Mouse (Mus musculus) left cerebral cortex, adult 2 months (tissue): ENCODE measurements around the gene Cdc37l1. TPM values are rescaled to one million over a fixed set of nuclear protein-coding genes. Genes with fewer than 3 reads are reported as not detected.
"Not testable (repeated sequence)": the region's sequence is repeated elsewhere in the genome, so short reads cannot be mapped to it uniquely, and the experiment has no call there.

Source experiments
- DNase-seq, 2 experiments: peaks; one replicate each; pipeline ENCODE4 v3.0.0; 2021 to 2022; ENCODE audit warnings: low spot score in 2 of 2, mixed read lengths in 1 of 2; ENCODE audit errors: extremely low spot score in 1 of 2
- H3K27ac ChIP-seq: fragments of 200-600 bp; 2 replicates; pipeline ENCODE4 v1.8.1; 2022
- H3K4me3 ChIP-seq: fragments of 200-600 bp; 2 replicates; pipeline ENCODE4 v1.8.1; 2022
- CTCF ChIP-seq: fragments of 200-600 bp; IDR thresholded peaks from 2 replicates; pipeline ENCODE4 v1.8.1; 2022; ENCODE audit warnings: antibody characterized with exemption, mild to moderate bottlenecking, moderate library complexity
- intact Hi-C: fragments of 180-260 bp; cut with DNase I; formaldehyde crosslinking; loops from one replicate; pipeline ENCODE4 v1.15.1; 2025
- total RNA-seq, 2 experiments: library from RNA; stranded (reverse); gene quantifications; 2 replicates each; pipeline ENCODE4 v1.2.3; 2021

Gene Cdc37l1
- total RNA-seq, 2 experiments from 2014 or later: 106 to 110 TPM

DNA sequence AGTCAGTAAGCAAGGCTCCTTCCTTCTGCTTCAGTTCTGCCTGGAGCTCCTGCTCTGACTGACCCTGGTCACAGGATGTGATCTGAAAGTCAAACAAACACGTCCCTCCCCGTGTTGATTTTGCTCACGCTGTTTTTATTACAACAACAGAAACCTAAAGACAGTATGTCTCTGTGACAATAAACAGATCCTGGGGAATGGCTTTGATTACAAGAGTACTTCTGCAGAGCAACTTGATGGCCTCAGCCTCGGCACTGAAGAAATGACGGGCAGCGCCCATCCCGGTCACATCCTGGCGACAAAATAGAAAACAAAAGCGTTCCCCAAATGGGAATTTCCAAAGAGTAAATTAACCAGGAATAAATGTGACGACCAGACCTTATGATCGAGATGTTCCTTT, 19.9 kb upstream of the Cdc37l1 start:
- intact Hi-C loops: no loop called here
- no peak overlapping the region for H3K4me3 ChIP-seq
- TF ChIP-seq CTCF: no peak
- H3K27ac ChIP-seq: peak overlapping the region; percentile 41; the same call in 1 of the 2 replicates
- no peak for DNase-seq

DNA sequence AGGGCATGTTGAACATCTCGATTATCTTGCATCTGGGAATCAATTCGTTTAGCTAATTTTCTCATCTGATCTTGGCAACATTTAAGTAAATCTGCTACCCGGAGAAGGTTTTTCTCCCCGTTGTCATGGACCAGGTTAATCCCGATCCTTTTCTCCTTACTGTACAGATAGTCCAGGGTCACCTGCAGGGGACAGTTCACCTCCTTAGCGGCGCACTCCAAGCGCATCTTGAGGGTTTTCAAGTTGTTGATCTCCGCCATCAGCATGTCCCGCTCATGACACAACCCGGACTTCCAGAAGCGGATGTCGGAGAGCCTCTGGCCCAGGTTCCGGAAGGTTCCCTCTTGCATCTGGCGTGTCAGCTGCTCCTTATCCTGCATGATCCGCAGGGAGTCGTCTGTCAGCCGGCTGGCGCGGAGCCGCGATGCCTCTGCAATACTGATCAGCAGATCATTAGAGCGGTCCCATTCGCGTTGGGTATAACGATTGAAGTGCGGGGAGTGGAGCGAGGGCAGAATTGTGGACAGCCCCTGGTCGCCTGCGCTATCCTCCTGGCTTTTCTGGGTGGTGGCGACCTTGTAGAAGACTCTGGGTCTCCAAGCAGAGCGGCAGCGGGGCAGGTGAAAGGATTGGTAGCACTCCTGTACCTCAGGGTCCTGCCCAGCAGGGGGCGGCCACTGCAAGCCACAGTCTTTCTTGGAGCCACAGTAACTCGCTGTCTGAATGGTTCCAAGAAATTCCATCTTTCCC, 15.1 kb upstream of the Cdc37l1 start:
- intact Hi-C loops: loop anchor here (5.0 kb wide), 2 partner anchors 87 to 198 kb away; no protein-coding TSS in a partner anchor
- peak; percentile 93 for TF ChIP-seq CTCF
- 0 out of 2 replicates have a peak overlapping the region, but pooled peaks have one; percentile 24 for H3K27ac ChIP-seq

DNA sequence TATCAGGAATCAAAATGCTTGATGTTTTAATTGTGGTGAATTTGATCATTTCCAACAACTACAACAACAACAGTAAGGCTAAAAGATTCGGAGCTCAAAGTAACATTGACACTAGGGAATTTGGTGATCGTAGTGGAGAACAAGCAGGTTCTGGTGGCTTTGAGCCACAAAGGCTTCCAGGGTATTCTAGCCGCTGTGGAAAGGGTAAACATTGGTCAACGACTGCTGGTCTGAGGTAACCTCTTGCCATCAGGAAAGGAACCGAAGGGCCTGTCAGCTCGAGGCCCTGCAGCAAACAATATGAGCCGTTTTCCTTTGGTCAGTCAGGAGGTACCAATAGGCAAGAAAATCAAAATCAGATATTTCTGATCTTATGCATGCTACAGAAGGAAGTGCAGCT, 7.5 kb upstream of the Cdc37l1 start:
- TF ChIP-seq CTCF: no peak
- intact Hi-C loops: no loop called here
- DNase-seq: no peak
- no peak overlapping the region for H3K4me3 ChIP-seq
- H3K27ac ChIP-seq: no peak overlapping the region

More for the DNA sequence above, 15.1 kb upstream of the Cdc37l1 start:
- DNase-seq: peak; percentile 79 to 80
- peak overlapping the region; percentile 46 for H3K4me3 ChIP-seq

DNA sequence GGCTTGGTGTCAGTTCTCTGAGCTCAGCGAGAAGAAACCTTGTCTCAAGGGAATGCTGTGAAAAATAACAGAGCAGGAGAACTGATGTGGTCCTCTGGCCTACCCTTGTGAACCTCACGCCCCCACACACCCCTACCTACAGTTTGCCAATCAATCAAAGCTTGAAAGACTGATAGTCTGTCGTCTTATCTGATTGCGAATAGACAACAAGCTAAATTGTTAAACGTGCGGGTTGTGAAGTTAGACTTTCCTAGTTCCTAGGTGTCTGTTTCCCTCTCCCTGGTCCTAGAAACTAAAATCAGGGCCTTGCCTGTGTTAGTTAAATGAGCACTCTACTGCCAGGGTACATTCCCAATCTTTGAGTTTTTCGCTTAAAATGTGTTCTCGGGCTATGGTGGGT, 637 bp upstream of the Cdc37l1 start:
- intact Hi-C loops: no loop called here
- peak overlapping the region; percentile 76 for H3K4me3 ChIP-seq
- peak overlapping the region; percentile 97 for H3K27ac ChIP-seq
- no peak for DNase-seq
- TF ChIP-seq CTCF: no peak

DNA sequence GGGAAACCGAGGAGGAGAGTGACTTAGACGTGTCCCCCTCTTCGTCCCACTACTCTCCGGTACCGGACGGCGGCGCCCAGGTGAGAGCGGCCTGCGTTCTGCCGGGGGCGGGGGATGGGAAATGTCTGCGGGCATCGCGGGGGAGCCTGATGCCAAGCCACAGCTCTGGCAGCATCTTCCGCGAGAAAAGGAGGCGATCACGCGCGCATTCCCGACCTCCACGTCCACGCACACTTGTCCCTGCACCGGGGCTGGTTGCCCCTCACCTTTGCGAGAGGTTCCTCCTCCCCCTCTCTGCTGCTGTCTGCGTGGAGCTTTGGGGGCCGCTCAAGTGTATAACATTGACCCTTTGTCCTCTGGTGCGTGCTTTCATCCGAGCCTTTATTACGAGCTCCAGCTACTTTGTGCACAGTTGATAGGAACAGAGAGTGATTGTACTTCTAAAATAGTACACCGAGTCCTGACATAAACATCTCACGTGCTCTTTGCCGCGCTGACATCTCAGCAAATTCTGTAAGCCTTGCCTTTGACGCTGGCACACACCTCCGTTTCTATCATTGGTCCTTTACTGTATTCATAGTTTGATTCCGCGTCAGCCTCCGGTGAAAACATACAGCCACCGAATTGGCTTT, 554 bp downstream of the Cdc37l1 start:
- TF ChIP-seq CTCF: no peak
- Histone ChIP-seq H3K4me3 (peak overlapping the region; percentile 76), H3K27ac (peak overlapping the region; percentile 97)
- intact Hi-C loops: loop anchor here (1.0 kb wide), 1 partner anchor 58 kb away; no protein-coding TSS in a partner anchor
- no peak for DNase-seq

DNA sequence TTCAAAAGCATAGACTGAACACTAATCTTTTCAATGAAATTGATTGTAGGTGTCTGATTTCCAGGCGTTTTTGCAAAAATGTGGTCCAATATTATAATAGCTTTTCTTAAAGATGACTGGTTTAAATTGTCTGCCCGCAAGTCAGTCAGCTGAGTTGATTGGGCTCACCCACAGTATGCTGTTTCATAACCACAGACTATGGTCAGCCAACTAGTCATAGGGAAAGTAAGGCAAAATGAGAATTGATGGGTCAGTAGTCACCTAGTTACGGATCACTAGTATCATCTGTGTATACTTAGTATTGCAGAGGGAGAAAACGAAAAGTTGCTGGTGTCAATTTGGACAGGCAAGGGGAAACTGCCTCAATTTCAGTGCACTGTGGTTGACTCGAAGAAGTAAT, 1.2 kb downstream of the Cdc37l1 start:
- peak overlapping the region; percentile 97 for H3K27ac ChIP-seq
- peak overlapping the region; percentile 76 for H3K4me3 ChIP-seq
- no peak for DNase-seq
- no peak for TF ChIP-seq CTCF
- intact Hi-C loops: no loop called here

DNA sequence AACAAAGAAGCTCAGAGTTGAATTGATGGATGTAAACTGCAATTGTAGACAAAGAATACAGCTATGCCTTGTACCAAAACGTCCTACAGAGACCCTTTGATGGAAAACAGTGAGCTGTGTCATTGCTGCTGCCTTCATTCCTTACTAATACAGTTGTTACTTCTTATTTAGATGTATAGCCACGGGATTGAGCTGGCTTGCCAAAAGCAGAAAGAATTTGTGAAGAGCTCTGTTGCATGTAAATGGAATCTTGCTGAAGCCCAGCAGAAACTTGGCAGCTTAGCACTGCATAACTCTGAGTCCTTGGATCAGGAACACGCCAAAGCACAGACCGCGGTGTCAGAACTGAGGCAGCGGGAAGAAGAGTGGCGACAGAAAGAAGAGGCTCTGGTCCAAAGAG, 4.7 kb downstream of the Cdc37l1 start:
- no peak for TF ChIP-seq CTCF
- intact Hi-C loops: no loop called here
- peak overlapping the region; percentile 71; the same call in 1 of the 2 replicates for H3K27ac ChIP-seq
- H3K4me3 ChIP-seq: no peak overlapping the region
- peak in 1 of 2 experiments; percentile 18 for DNase-seq

DNA sequence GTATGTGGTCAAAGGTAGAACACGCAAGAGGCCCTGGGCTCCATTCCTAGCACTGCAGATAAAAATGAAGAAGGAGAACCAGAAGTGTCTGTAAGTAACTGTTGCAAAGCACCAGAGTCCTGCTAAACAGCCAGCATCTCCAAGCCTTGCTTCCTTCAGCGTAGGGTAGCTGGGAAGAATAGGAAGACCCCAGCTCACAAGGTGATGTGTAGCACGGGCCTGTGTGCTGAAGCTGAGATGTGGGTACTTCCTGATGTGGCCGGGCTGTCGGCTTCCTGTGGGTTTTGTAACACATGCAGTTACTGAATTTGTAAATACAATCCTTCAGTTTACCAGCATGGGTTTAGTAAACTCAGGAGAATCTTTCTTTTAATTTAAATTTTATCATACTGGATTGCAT, 5.2 kb downstream of the Cdc37l1 start:
- DNase-seq: no peak
- no peak for TF ChIP-seq CTCF
- Histone ChIP-seq H3K4me3 (no peak overlapping the region), H3K27ac (peak overlapping the region; percentile 71; the same call in 1 of the 2 replicates)
- intact Hi-C loops: no loop called here

DNA sequence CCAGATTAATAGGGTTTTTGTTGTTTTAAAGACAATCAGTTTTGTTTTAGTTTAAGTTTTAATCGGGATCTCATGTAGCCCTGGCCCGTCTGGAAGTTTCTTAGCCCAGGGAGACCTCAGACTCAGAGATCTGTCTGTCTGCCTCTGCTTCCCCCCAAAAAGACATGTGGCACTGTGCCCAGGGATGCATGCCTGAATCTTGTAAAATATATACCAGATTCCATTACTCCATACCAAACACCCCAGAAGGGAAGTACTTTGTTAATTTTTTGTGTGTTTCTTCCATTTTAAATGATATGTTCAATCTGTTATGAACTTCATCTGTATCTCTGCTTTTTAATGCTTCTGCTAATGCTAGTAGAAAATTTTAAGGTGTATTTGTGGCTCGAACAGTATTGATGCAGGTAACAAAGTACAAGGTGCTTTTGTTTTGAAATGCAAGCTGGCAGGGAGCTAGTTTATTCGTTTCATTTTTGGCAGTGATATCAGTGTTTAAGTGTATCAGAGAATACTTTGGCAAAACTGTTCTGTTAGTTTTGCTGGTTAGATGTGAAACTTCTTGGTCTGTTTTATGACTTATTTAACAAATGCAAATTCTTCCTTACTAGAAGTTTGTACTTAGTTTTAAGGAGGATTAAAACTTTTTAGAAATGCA, 8.0 kb downstream of the Cdc37l1 start:
- no peak overlapping the region for H3K4me3 ChIP-seq
- no peak overlapping the region for H3K27ac ChIP-seq
- no peak for DNase-seq
- intact Hi-C loops: no loop called here
- TF ChIP-seq CTCF: no peak

DNA sequence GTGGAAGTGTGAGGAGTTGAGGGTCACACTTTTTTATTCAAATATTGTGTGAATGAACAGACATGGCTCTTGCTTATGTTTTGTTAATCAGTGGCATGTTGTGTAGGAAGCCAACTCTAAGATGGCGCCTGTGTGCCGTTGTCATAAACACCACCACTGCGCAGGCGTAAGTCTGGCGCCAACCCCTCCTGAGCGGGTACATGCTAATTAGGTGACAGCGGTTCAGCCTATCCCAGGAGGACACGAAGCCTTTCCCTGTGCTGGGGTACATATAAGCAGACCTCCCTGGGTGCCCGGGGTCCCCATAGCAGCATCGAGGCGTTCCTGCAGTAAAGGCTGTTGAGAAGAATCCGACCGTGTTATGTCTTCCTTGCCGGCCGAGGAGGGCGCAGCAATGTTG, 10.2 kb downstream of the Cdc37l1 start:
- intact Hi-C loops, DNase-seq, H3K27ac ChIP-seq, H3K4me3 ChIP-seq: not testable (repeated sequence)

DNA sequence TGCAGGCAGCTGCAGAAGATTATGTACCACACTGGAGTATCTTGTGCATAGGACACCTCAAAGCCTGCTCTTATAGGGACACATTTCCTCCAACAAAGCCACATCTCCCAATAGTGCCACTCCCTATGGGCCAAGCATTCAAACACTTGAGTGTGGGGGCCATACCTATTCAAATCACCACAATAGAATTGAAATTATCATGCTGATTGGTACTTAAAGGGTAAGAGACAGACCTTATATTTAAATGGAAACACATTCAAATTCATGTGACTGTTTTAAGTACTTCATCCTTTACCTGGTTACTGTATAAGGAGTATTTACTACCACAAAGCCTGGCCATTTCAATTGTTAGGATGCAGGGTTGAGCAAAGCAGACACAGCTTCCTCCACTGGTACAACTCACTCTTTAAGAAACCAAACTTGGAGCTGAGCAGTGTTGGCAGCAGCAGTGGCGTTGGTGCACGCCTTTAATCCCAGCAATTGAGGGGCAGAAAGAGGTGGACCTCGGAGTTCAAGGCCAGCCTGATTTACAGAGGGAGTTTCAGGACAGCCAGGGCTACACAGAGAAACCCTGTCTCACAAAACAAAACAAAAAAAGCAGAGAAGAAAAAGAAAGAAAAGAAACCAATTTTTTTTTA, 18.0 kb downstream of the Cdc37l1 start:
- DNase-seq: no peak
- intact Hi-C loops: no loop called here
- Histone ChIP-seq H3K27ac (no peak overlapping the region), H3K4me3 (no peak overlapping the region)
- no peak for TF ChIP-seq CTCF

DNA sequence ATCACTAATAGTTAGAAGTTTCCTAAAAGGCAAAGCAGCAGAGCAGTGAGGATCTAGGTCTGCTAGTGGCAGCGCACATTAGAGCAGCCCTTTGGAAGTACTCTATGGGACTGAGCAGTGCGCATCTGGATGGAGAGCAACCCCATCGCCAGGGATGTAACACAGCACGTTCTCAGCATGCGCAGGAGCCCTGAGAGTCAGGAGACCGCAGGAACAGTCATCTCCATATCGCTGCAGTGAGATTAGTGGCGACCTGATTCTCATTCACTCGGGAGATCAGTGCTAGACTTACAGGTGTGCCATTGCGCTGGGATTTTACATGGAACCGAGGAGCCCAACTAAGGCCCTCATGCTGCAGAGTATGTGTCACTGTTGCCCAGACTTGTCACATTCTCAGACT, 18.9 kb downstream of the Cdc37l1 start:
- intact Hi-C loops: no loop called here
- no peak overlapping the region for H3K4me3 ChIP-seq
- no peak for DNase-seq
- no peak overlapping the region for H3K27ac ChIP-seq
- no peak for TF ChIP-seq CTCF
